Mouse (Mus musculus): Measurements from ENCODE around the gene Gm21954.

DNA sequence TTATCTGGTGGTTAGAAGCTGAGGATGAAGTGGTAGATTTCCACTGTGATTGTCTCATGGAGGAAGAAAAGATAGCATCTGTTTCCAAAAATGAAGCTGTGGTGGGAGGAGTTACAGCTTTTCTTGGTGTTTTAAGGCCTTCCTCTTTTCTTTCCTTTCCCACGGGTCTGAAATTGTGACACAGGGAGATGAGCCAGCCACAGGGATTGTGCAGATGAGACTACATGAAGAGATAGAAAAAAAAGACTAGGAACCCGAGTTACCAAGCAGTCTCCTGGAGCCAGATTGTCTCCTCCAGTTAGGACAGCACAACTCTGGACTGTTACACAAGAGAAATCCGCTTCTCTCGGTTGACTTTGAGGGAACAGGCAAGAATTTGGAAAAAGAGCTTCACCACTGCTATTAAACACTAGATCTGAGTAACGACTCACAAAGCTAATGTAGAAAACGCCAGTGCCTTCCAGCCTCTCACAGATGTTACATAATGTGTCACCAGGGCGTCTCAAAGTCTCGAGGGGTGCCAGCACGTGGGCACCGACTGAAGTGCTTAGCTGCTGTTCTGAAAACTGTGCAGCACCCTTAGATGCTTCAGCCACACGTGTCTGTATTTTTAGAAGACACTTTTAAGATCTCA lies 29.9 kb downstream of the Gm21954 start:
- TF ChIP-seq POLR2A (IDR thresholded peaks at IDR 0.05; ENCODE audit: control insufficient read depth, low read depth, low read length) (no peak), CTCF (IDR thresholded peaks at IDR 0.05; ENCODE audit: control insufficient read depth, insufficient read depth, insufficient replicate concordance, low read depth, low read length) (no peak)
